Mouse (Mus musculus) CH12.LX (cell line): ENCODE results near the gene Isl1. TPM values are rescaled to one million over a fixed set of nuclear protein-coding genes. Genes with fewer than 3 reads are reported as not detected.

Experiments used
- DNase-seq: peaks from one replicate; pipeline ENCODE4 v3.0.0-alpha.2; 2013; ENCODE audit errors: extremely low read depth
- H3K27ac ChIP-seq: 2 replicates; pipeline ENCODE4 v1.5.1; 2012; ENCODE audit warnings: low read depth, mild to moderate bottlenecking, control low read depth, moderate library complexity; ENCODE audit not compliant: insufficient read depth
- H3K27me3 ChIP-seq: replicated peaks from 2 replicates; pipeline ENCODE3; 2012; ENCODE audit warnings: inconsistent platforms
- H3K36me3 ChIP-seq, 2 experiments: replicated peaks in 1 of 2; 2 replicates each; pipeline versions ENCODE3 to v1.6.1; 2012; ENCODE audit warnings: inconsistent platforms in 1 of 2, low read length in 1 of 2, mild to moderate bottlenecking in 1 of 2, mixed read lengths in 1 of 2, moderate library complexity in 1 of 2; ENCODE audit not compliant: control insufficient read depth in 1 of 2, insufficient read depth in 1 of 2
- H3K4me1 ChIP-seq, 2 experiments: 2 replicates each; pipeline ENCODE4 v1.6.1; 2012; ENCODE audit warnings: inconsistent platforms in 1 of 2, moderate library complexity in 1 of 2; ENCODE audit not compliant: insufficient read depth in 2 of 2, control insufficient read depth in 1 of 2
- H3K4me2 ChIP-seq: 2 replicates; pipeline ENCODE4 v1.6.1; 2012; ENCODE audit warnings: low read depth, mild to moderate bottlenecking, control low read depth; ENCODE audit not compliant: poor library complexity, insufficient read depth, severe bottlenecking
- H3K4me3 ChIP-seq, 3 experiments: fragments of 150-350 bp in 1 of 3; sonication (generic) in 1 of 3; replicated peaks in 1 of 3; 2 replicates each; pipeline versions ENCODE3 to v1.5.1; 2011 to 2012; ENCODE audit warnings: low read depth in 2 of 3, low read length in 2 of 3, mild to moderate bottlenecking in 2 of 3, moderate library complexity in 2 of 3, control low read depth in 1 of 3, improper control_type of control experiment in 1 of 3, inconsistent platforms in 1 of 3, mixed read lengths in 1 of 3; ENCODE audit not compliant: poor library complexity in 1 of 3
- H3K79me2 ChIP-seq: replicated peaks from 2 replicates; pipeline ENCODE4 v1.6.1; 2012; ENCODE audit warnings: mild to moderate bottlenecking, moderate library complexity; ENCODE audit not compliant: control insufficient read depth, poor library complexity, insufficient read depth, severe bottlenecking; ENCODE audit errors: extremely low read depth
- H3K9ac ChIP-seq: 2 replicates; pipeline ENCODE4 v1.6.1; 2012; ENCODE audit warnings: low read depth, mild to moderate bottlenecking, control low read depth, moderate library complexity; ENCODE audit not compliant: insufficient read depth
- H3K9me3 ChIP-seq: replicated peaks from 2 replicates; pipeline ENCODE3; 2012; ENCODE audit warnings: low read length, inconsistent platforms, mixed read lengths
- BHLHE40 ChIP-seq: IDR thresholded peaks from 2 replicates; pipeline ENCODE4 v1.6.1; 2011; ENCODE audit warnings: mild to moderate bottlenecking, low read depth, low read length, improper control_type of control experiment
- CHD1 ChIP-seq: IDR thresholded peaks from 2 replicates; pipeline ENCODE4 v1.6.1; 2012; ENCODE audit warnings: low read depth, low read length, improper control_type of control experiment, inconsistent platforms
- ELF1 ChIP-seq: IDR thresholded peaks from 2 replicates; pipeline ENCODE4 v1.6.1; 2014; ENCODE audit warnings: low read depth, mild to moderate bottlenecking, inconsistent platforms, low read length, improper control_type of control experiment
- EP300 ChIP-seq: IDR thresholded peaks from 2 replicates; pipeline ENCODE4 v1.6.1; 2011; ENCODE audit warnings: low read length, improper control_type of control experiment
- GABPA ChIP-seq: IDR thresholded peaks from 2 replicates; pipeline ENCODE4 v1.6.1; 2012; ENCODE audit warnings: low read depth, low read length, improper control_type of control experiment, inconsistent platforms; ENCODE audit not compliant: insufficient replicate concordance
- JUND ChIP-seq: conservative IDR thresholded peaks from 2 replicates; pipeline ENCODE4 v1.6.1; 2011; ENCODE audit warnings: low read depth, low read length, improper control_type of control experiment
- MEF2A ChIP-seq: IDR thresholded peaks from 2 replicates; pipeline ENCODE4 v1.6.1; 2014; ENCODE audit warnings: low read depth, mild to moderate bottlenecking, inconsistent platforms, low read length, improper control_type of control experiment, borderline replicate concordance
- MXI1 ChIP-seq: IDR thresholded peaks from 2 replicates; pipeline ENCODE4 v1.6.1; 2011; ENCODE audit warnings: mild to moderate bottlenecking, low read depth, low read length, improper control_type of control experiment
- MYC ChIP-seq: IDR thresholded peaks from 2 replicates; pipeline ENCODE4 v1.6.1; 2011; ENCODE audit warnings: low read depth, mild to moderate bottlenecking, improper control_type of control experiment, low read length
- NELFE ChIP-seq: IDR thresholded peaks from 2 replicates; pipeline ENCODE4 v1.6.1; 2011; ENCODE audit warnings: low read depth, low read length, improper control_type of control experiment
- NRF1 ChIP-seq: IDR thresholded peaks from 2 replicates; pipeline ENCODE4 v1.6.1; 2014; ENCODE audit warnings: low read depth, mild to moderate bottlenecking, inconsistent platforms, low read length, improper control_type of control experiment, moderate library complexity
- PAX5 ChIP-seq: IDR thresholded peaks from 2 replicates; pipeline ENCODE4 v1.6.1; 2012; ENCODE audit warnings: low read length, inconsistent platforms, mixed read lengths
- POLR2A ChIP-seq: IDR thresholded peaks from 2 replicates; pipeline ENCODE4 v1.6.1; 2011; ENCODE audit warnings: low read depth, mild to moderate bottlenecking, improper control_type of control experiment, low read length
- POLR2AphosphoS2 ChIP-seq: IDR thresholded peaks from 2 replicates; pipeline ENCODE4 v1.6.1; 2011; ENCODE audit warnings: low read depth, low read length, improper control_type of control experiment
- RAD21 ChIP-seq: IDR thresholded peaks from 2 replicates; pipeline ENCODE4 v1.6.1; 2011; ENCODE audit warnings: low read depth, mild to moderate bottlenecking, low read length, improper control_type of control experiment, moderate library complexity
- RCOR1 ChIP-seq: conservative IDR thresholded peaks from 2 replicates; pipeline ENCODE4 v1.6.1; 2012; ENCODE audit warnings: low read depth, mild to moderate bottlenecking, inconsistent platforms, low read length, improper control_type of control experiment
- SIN3A ChIP-seq: IDR thresholded peaks from 2 replicates; pipeline ENCODE4 v1.6.1; 2012; ENCODE audit warnings: low read length, improper control_type of control experiment, inconsistent platforms
- USF1 ChIP-seq: IDR thresholded peaks from 2 replicates; pipeline ENCODE4 v1.6.1; 2014; ENCODE audit warnings: low read depth, mild to moderate bottlenecking, inconsistent platforms, low read length, improper control_type of control experiment
- USF2 ChIP-seq: conservative IDR thresholded peaks from 2 replicates; pipeline ENCODE4 v1.6.1; 2011; ENCODE audit warnings: low read depth, low read length, improper control_type of control experiment
- ZKSCAN1 ChIP-seq: IDR thresholded peaks from 2 replicates; pipeline ENCODE4 v1.6.1; 2012; ENCODE audit warnings: low read depth, inconsistent platforms, low read length, improper control_type of control experiment, borderline replicate concordance
- ZMIZ1 ChIP-seq: IDR thresholded peaks from 2 replicates; pipeline ENCODE4 v1.6.1; 2012; ENCODE audit warnings: low read depth, mild to moderate bottlenecking, inconsistent platforms, low read length, improper control_type of control experiment
- ZNF384 ChIP-seq: IDR thresholded peaks from 2 replicates; pipeline ENCODE4 v1.6.1; 2012; ENCODE audit warnings: low read depth, low read length, improper control_type of control experiment, inconsistent platforms
- dilution Hi-C: fragments of 300-500 bp; cut with MboI; formaldehyde crosslinking; loops from 2 replicates; pipeline ENCODE4 v1.14.3; 2020; ENCODE audit warnings: low sequenced_read_pairs; ENCODE audit not compliant: extremely low pct_unique_long_range_greater_than_20kb, extremely low pct_ligation_motif_present
- in situ Hi-C: fragments of 300-500 bp; cut with MboI; formaldehyde crosslinking; loops from 3 replicates; pipeline ENCODE4 v1.14.3; 2019; ENCODE audit warnings: low sequenced_read_pairs, low pct_ligation_motif_present, low pct_unique_long_range_greater_than_20kb, mixed read lengths
- polyA plus RNA-seq: library from polyadenylated mRNA; unstranded; fragments of >175 nt; gene quantifications from 2 replicates; pipeline ENCODE4 v1.2.1, GENCODE M21; 2012; ENCODE audit warnings: low read depth; ENCODE audit not compliant: insufficient read length
- total RNA-seq, 2 experiments: library from RNA; depleted of rRNA; stranded (reverse); fragments of 300-350 nt in 1 of 2; fragments of >200 nt in 1 of 2; gene quantifications; 2 replicates each; pipeline ENCODE4 v1.2.3; 2012 to 2014

The Isl1 gene
- total and polyA plus RNA-seq, 3 experiments, result not detected

DNA sequence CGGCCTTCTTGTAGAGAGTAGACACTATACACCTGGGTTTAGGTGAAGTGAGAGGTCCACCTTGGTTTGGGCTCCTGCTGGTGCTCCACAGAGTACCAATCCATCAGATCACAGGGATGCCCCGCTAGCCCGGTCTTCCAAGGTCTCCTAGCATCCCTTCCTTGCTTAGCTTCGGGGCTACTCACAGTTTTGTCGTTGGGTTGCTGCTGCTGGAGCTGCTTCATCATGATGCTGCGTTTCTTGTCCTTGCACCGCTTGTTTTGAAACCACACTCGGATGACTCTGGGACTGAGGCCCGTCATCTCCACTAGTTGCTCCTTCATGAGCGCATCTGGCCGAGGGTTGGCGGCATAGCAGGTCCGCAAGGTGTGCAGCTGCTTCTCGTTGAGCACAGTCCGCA lies 6.6 kb downstream of the Isl1 start:
- Histone ChIP-seq H3K9ac (no peak overlapping the region), H3K4me1 (no peaks in the 10 kb centered on the region), H3K27me3 (no peaks in the 10 kb centered on the region), H3K9me3 (peaks cover 63% of the 10 kb centered on the region), H3K79me2 (no peaks in the 10 kb centered on the region), H3K36me3 (no peaks in the 10 kb centered on the region), H3K4me2 (no peak overlapping the region), H3K4me3 (peak overlapping the region in 1 of 3 experiments; percentile 6), H3K27ac (no peak overlapping the region)
- no peak for DNase-seq
- dilution Hi-C loops, result no loop called here
- TF ChIP-seq NELFE (no peak), POLR2AphosphoS2 (no peak), PAX5 (no peak), SIN3A (no peak), MEF2A (no peak), CHD1 (no peak), ZMIZ1 (no peak), RCOR1 (no peak), NRF1 (no peak), EP300 (no peak), MXI1 (no peak)
- in situ Hi-C loops, result no loop called here

DNA sequence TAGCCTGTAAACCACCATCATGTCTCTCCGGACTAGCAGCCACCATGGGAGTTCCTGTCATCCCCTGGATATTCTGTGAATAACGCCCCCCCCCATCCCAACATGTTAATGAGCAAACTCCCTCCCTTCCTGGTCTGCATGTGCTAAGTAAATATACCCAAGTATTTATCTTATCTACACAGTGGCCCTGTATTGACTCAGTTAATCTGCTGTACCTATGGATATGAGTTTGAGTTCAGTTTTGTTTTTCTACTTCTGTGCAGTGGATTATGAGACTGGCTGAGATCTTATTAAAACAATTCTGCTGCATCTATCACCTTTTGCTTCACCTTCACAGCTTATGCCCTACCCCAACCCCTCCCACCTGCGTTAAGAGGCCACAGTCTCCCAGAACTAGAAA lies 7.8 kb downstream of the Isl1 start:
- no peaks in the 10 kb centered on the region for H3K4me1 ChIP-seq
- H3K9ac ChIP-seq, result no peak overlapping the region
- H3K27me3 ChIP-seq, result no peaks in the 10 kb centered on the region
- H3K4me3 ChIP-seq, result no peak overlapping the region
- dilution Hi-C loops, result no loop called here
- in situ Hi-C loops, result no loop called here
- TF ChIP-seq MYC (no peak), USF2 (no peak), GABPA (no peak), JUND (no peak), BHLHE40 (no peak), USF1 (no peak), ZNF384 (no peak), MEF2A (no peak), RAD21 (no peak), PAX5 (no peak), ELF1 (no peak), RCOR1 (no peak), POLR2A (no peak), MXI1 (no peak), ZKSCAN1 (no peak)
- H3K79me2 ChIP-seq, result no peaks in the 10 kb centered on the region
- H3K27ac ChIP-seq, result no peak overlapping the region
- DNase-seq, result no peak
- peaks cover 72% of the 10 kb centered on the region for H3K9me3 ChIP-seq
- no peaks in the 10 kb centered on the region for H3K36me3 ChIP-seq
- no peak overlapping the region for H3K4me2 ChIP-seq
